Mouse (Mus musculus) lung, embryonic 14.5 days (tissue): ENCODE data around the gene Kcnab2. TPM values are rescaled to one million over a fixed set of nuclear protein-coding genes. Genes with fewer than 3 reads are reported as not detected.

ENCODE experiments used
- ATAC-seq: fragments of 200-750 bp; cut with Nextera tagmentation; 2 replicates; pipeline ENCODE4 v1.8.0; 2017; ENCODE audit warnings: mild to moderate bottlenecking, moderate TSS enrichment, moderate library complexity; ENCODE audit not compliant: insufficient read depth
- DNase-seq: peaks from one replicate; pipeline ENCODE4 v3.0.0-alpha.2; 2015
- H3K27ac ChIP-seq: fragments of 300-500 bp; sonication (generic); 2 replicates; pipeline ENCODE4 v1.5.1; 2014; ENCODE audit warnings: low read depth, mild to moderate bottlenecking, moderate library complexity
- H3K27me3 ChIP-seq: fragments of 300-500 bp; sonication (generic); 2 replicates; pipeline ENCODE4 v1.6.1; 2014; ENCODE audit warnings: low read length, control low read depth; ENCODE audit not compliant: insufficient read depth
- H3K36me3 ChIP-seq: fragments of 300-500 bp; sonication (generic); 2 replicates; pipeline ENCODE4 v1.6.1; 2014; ENCODE audit warnings: control low read depth; ENCODE audit not compliant: insufficient read depth
- H3K4me1 ChIP-seq: fragments of 300-500 bp; sonication (generic); 2 replicates; pipeline ENCODE4 v1.6.1; 2014; ENCODE audit warnings: antibody characterized with exemption, control low read depth; ENCODE audit not compliant: insufficient read depth
- H3K4me2 ChIP-seq: fragments of 300-500 bp; sonication (generic); 2 replicates; pipeline ENCODE4 v1.6.1; 2014; ENCODE audit warnings: mild to moderate bottlenecking
- H3K4me3 ChIP-seq: fragments of 300-500 bp; sonication (generic); 2 replicates; pipeline ENCODE4 v1.5.1; 2014; ENCODE audit warnings: low read depth, low read length
- H3K9ac ChIP-seq: fragments of 300-500 bp; sonication (generic); 2 replicates; pipeline ENCODE4 v1.6.1; 2014
- H3K9me3 ChIP-seq: fragments of 300-500 bp; sonication (generic); 2 replicates; pipeline ENCODE4 v1.6.1; 2016; ENCODE audit warnings: low read depth, low read length, control low read depth
- CTCF ChIP-seq: IDR thresholded peaks from 2 replicates; pipeline ENCODE4 v1.5.1; 2016; ENCODE audit warnings: antibody characterized with exemption, low read depth
- WGBS: fragments of 180-500 bp; shearing (Covaris S2); extraction: QIAGEN DNeasy Blood & Tissue Kit; methylation state at CpG from one replicate; pipeline ENCODE4 v1.1.7; 2014; 5-methylcytosine and 5-hydroxymethylcytosine counted together
- polyA plus RNA-seq: library from polyadenylated mRNA; unstranded; fragments of >200 nt; fragmentation: Nextera tagmentation; extraction: Ambion mirVana; gene quantifications from 2 replicates; pipeline ENCODE4 v1.2.1, GENCODE M21; 2014

The Kcnab2 gene
- polyA plus RNA-seq, 1 experiment from 2014 or later = 3.6 TPM

DNA sequence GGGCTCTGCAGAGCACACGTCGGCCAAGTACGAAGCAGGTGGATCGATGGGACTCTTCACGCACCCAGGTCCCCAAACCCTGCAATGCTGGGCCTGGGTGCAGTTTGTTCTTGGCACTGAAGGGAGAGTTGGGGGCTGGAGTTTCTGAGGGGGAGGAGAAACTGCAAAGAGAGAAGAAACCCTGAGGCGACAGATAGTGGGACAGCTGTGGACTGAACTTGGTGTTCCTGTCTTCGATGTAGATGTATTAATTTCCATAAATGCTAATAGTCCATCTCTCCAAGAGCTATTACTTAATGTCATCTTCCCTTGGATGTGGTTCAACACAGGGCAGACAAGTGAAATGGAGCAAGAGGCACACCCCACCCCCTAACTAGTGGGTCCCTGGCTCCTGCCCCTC is 1.7 kb downstream of the Kcnab2 start:
- no peaks in the 10 kb centered on the region for H3K9me3 ChIP-seq
- H3K36me3 ChIP-seq = no peaks in the 10 kb centered on the region
- H3K4me1 ChIP-seq = no peaks in the 10 kb centered on the region
- no peak for TF ChIP-seq CTCF
- 75% methylated on average over 7 of the region's 7 CpGs for WGBS
- no peak for ATAC-seq
- no peak overlapping the region for H3K4me2 ChIP-seq
- H3K27ac ChIP-seq = no peak overlapping the region
- H3K4me3 ChIP-seq = no peak overlapping the region
- H3K9ac ChIP-seq = no peak overlapping the region
- peaks cover 13% of the 10 kb centered on the region; the same call in 1 of the 2 replicates for H3K27me3 ChIP-seq
- DNase-seq = no peak

DNA sequence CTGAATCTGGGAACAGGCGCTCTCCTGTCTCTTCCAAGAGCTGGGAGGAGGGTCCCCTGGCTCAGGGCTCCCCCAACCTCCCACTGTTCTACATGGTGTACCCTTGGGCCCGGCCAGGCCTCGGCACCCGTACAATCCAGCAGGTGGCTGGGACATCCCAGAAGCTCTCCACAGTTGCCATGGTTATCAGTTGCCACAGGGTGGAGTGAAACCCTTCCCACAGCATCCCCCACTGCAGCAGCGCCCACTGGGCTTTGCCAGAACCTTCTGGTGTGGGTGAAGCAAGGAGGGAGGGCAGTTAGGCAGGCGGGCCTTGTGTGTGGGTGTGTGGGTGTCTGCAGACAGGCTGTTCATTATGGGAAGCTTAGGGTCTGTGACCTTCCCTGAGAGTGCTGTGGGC is 9.7 kb downstream of the Kcnab2 start:
- Histone ChIP-seq H3K4me1 (no peaks in the 10 kb centered on the region), H3K9ac (no peak overlapping the region), H3K9me3 (no peaks in the 10 kb centered on the region), H3K27me3 (no peaks in the 10 kb centered on the region), H3K4me2 (no peak overlapping the region), H3K36me3 (no peaks in the 10 kb centered on the region), H3K4me3 (no peak overlapping the region), H3K27ac (no peak overlapping the region)
- WGBS = 69% methylated on average over 6 of the region's 6 CpGs
- DNase-seq = no peak
- no peak for ATAC-seq
- no peak for TF ChIP-seq CTCF

DNA sequence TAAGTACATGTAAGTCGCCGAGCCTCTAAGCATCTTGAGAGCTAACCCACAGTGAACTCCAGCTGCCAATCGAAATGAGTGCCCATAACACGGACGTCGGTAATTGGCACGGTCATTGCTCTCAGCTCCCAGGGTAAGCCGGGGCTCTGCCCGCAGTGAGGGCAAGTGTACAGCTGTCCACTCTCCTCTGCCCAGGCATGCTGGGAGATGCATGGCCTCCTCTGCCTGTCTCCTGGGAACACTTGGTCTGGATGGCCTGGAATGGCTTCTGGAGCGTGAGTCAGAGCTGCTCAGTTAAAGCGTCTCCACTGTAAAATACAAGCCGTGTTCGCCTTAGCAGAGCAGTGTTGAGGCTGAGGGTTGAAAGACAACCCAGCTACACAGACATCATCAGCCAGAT is 11.1 kb downstream of the Kcnab2 start:
- Histone ChIP-seq H3K27ac (no peak overlapping the region), H3K4me3 (no peak overlapping the region), H3K36me3 (no peaks in the 10 kb centered on the region), H3K4me2 (no peak overlapping the region), H3K9me3 (no peaks in the 10 kb centered on the region), H3K4me1 (no peaks in the 10 kb centered on the region), H3K27me3 (no peaks in the 10 kb centered on the region), H3K9ac (no peak overlapping the region)
- DNase-seq = no peak
- no peak for ATAC-seq
- 82% methylated on average over 13 of the region's 13 CpGs for WGBS
- TF ChIP-seq CTCF = no peak

DNA sequence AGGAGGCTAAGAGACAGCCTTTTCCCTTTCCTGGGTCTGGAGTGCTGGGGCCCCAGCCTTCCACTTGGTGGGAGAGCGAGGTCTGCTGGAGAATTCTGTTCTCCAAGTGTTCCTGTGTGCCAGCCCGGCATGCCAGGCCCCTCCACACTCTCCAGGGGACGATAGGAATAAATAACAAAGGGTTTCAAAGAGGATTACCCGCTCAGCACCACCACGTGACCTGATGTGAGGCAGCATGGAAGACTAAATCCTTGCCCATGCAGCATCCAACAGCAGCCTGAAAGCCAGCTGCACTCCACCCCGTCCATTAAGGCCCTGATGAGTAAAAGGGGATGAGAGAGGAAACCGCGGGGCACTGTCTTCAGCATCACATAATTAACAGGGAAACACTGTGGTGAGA is 12.6 kb downstream of the Kcnab2 start:
- no peak overlapping the region for H3K4me2 ChIP-seq

DNA sequence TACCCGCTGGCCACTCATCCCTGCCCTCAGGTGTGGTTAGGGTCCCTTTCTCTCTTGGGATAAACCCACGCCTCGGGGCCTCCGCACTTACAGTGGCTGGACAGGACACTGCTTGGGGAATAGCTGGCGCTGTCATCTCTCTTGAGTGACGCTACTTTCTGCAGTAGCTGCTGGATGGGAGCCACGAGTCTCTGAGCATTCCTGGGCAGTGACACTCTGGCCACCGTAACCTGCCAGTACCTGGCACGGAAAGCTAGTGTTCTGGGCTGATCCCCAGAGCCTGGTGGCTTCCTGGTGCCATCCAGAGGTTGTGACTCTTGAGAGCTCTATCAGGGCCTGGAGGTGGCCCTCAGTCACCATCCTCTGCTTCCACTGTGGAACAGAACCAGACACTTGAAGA is 14.5 kb downstream of the Kcnab2 start:
- Histone ChIP-seq H3K27ac (no peak overlapping the region), H3K4me1 (no peaks in the 10 kb centered on the region), H3K27me3 (no peaks in the 10 kb centered on the region), H3K4me3 (no peak overlapping the region), H3K36me3 (no peaks in the 10 kb centered on the region), H3K4me2 (no peak overlapping the region), H3K9ac (no peak overlapping the region), H3K9me3 (no peaks in the 10 kb centered on the region)
- ATAC-seq (no peak), DNase-seq (no peak)
- WGBS = 74% methylated on average over 9 of the region's 9 CpGs
- TF ChIP-seq CTCF = no peak

More for the DNA sequence above, 12.6 kb downstream of the Kcnab2 start:
- ATAC-seq = no peak
- Histone ChIP-seq H3K4me3 (no peak overlapping the region), H3K36me3 (no peaks in the 10 kb centered on the region), H3K27ac (no peak overlapping the region), H3K4me1 (no peaks in the 10 kb centered on the region), H3K9ac (no peak overlapping the region), H3K9me3 (no peaks in the 10 kb centered on the region), H3K27me3 (no peaks in the 10 kb centered on the region)
- no peak for DNase-seq
- TF ChIP-seq CTCF = no peak
- WGBS = 38% methylated on average over 8 of the region's 8 CpGs

DNA sequence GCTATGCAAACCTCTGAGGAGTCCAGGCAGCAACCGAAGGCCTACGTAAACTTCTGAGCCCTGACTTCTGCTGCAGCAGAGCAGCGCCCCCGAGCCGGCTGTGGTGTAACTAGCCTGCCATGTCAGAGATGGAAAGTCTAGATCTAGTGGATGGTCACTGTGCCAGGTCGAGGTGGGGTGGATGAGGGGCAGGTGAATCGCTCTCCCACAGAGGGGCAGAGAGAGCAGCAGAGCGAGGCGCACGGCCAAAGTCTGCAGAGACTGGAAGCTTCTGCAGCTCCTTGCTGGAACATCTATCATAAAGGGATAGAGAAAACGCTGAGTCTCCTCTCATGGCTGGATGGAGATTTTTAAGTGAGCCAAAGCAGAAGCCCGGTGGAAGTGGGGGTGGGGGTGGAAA is 15.2 kb downstream of the Kcnab2 start:
- no peaks in the 10 kb centered on the region for H3K4me1 ChIP-seq
- no peak overlapping the region for H3K27ac ChIP-seq
- no peak overlapping the region for H3K9ac ChIP-seq
- no peak overlapping the region for H3K4me3 ChIP-seq
- H3K36me3 ChIP-seq = no peaks in the 10 kb centered on the region
- H3K9me3 ChIP-seq = no peaks in the 10 kb centered on the region
- ATAC-seq (no peak), DNase-seq (no peak)
- WGBS = 86% methylated on average over 12 of the region's 12 CpGs
- no peaks in the 10 kb centered on the region for H3K27me3 ChIP-seq
- no peak for TF ChIP-seq CTCF
- H3K4me2 ChIP-seq = no peak overlapping the region

DNA sequence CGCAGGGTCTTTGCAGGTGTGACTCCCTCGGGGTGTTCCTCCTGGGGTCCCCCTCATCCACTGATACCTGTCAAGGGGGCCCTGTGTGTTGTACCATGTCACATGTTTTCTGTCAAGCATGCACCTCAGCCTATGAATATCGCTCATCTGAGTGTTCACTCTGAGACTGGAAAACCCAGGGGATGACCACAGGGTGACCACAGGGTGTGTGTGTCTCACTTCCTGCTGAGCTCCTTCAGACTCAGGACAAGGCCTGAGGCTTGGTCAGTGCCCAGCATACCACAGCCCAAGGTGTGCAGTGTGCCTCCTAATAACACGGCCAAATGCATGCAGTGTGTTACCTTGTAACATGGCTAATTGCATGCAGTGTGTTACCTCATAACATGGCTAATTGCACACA is 20.0 kb downstream of the Kcnab2 start:
- H3K4me2 ChIP-seq = no peak overlapping the region
- DNase-seq (no peak), ATAC-seq (no peak)
- no peaks in the 10 kb centered on the region for H3K27me3 ChIP-seq
- H3K9me3 ChIP-seq = no peaks in the 10 kb centered on the region
- no peak overlapping the region for H3K9ac ChIP-seq
- 89% methylated on average over 4 of the region's 4 CpGs for WGBS
- H3K27ac ChIP-seq = no peak overlapping the region
- no peaks in the 10 kb centered on the region for H3K4me1 ChIP-seq
- no peak for TF ChIP-seq CTCF
- no peak overlapping the region for H3K4me3 ChIP-seq
- H3K36me3 ChIP-seq = no peaks in the 10 kb centered on the region

DNA sequence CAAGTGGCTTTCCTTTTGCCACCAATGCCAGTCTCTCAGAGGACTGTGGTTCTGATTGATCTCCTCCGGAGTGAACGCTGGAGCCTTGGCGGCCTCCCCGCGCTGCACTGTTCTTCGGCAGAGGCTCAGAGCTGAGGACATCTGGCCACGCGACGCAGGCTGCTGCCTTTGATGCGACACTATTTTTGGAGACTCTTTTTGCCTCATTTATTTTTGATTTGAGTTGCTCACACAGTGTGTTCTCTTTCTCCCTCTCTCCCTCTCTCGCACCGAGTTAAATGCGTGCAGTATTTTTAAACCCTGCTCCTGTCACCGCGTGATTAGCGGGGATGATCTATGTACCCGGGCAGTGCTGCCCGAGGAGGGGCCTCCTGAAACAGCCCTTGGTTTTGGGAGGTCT is 21.1 kb downstream of the Kcnab2 start:
- WGBS = 61% methylated on average over 18 of the region's 18 CpGs
- Histone ChIP-seq H3K9me3 (no peaks in the 10 kb centered on the region), H3K4me3 (no peak overlapping the region), H3K4me2 (no peak overlapping the region), H3K27me3 (no peaks in the 10 kb centered on the region), H3K27ac (no peak overlapping the region), H3K36me3 (no peaks in the 10 kb centered on the region), H3K4me1 (no peaks in the 10 kb centered on the region), H3K9ac (no peak overlapping the region)
- TF ChIP-seq CTCF = no peak
- no peak for DNase-seq
- ATAC-seq = no peak
